18 mouse cellular contexts compared by ENCODE assay signal in the genomic region with DNA sequence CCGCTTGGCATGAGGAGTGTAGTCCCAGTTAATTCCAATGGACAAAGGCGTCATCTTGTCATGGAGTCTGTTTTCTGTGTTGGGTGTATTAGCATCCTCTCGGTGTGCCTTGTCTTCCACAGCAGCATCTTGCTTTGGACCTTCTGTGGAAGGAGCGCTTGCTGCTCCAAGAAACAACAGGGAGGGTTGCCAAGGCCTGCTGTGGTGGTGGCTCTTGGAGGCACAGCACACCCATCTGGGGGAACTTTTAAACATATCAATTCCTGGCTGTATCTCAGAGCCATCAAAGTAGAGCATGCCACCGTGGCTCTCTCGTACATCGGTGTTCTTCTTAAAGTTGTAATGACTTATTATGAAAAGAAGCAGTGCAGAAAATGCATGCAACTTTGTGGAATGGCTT.
"Had no signal": no experiment of that assay in that cellular context is flagged by ENCODE, and none has a peak within 500 bp of the region (broad histone marks: within the 10 kb centered on the region; RNA-seq: fewer than 3 reads in every experiment).

No protein-coding gene starts in this region.

- DNase-seq: lung, adult 18-20 months; lung, embryonic 14.5 days; lung, postnatal 10 days; lung, postnatal 4 days; midbrain, embryonic 14.5 days; retina, postnatal 1 day; right cerebral cortex, adult 18-20 months; right cerebral cortex, postnatal 25 days; right cerebral cortex, postnatal 4 days; spleen, adult 18-20 months; thymus, adult 18-20 months; thymus, postnatal 14 days; thymus, postnatal 36 days had no signal

- H3K9ac ChIP-seq: lung, embryonic 14.5 days; midbrain, embryonic 12.5 days; neural tube, embryonic 13.5 days; neural tube, embryonic 15.5 days had no signal

- H3K4me2 ChIP-seq: lung, embryonic 14.5 days; midbrain, embryonic 12.5 days; neural tube, embryonic 13.5 days; neural tube, embryonic 15.5 days had no signal

- H3K27me3 ChIP-seq: midbrain, embryonic 12.5 days; neural tube, embryonic 15.5 days had no signal

- H3K4me3 ChIP-seq: midbrain, embryonic 12.5 days; myocyte; neural tube, embryonic 13.5 days; neural tube, embryonic 15.5 days had no signal

- ATAC-seq: midbrain, embryonic 16.5 days had no signal

- H3K9me3 ChIP-seq: midbrain, embryonic 12.5 days; neural tube, embryonic 13.5 days; neural tube, embryonic 15.5 days had no signal

- H3K27ac ChIP-seq: midbrain, embryonic 12.5 days; neural tube, embryonic 13.5 days; neural tube, embryonic 15.5 days had no signal

- H3K36me3 ChIP-seq: midbrain, embryonic 12.5 days; neural tube, embryonic 13.5 days; neural tube, embryonic 15.5 days had no signal
